Mouse (Mus musculus): ENCODE data around the gene Calhm3. TPM values are rescaled to one million over a fixed set of nuclear protein-coding genes. Genes with fewer than 3 reads are reported as not detected.

Gene Calhm3
- polyA plus RNA-seq, 1 experiment from 2014 or later, result not detected

- no peak for ATAC-seq (ENCODE audit: extremely low read depth, insufficient number of reproducible peaks, low FRiP score, low TSS enrichment)
- peak overlapping the region; percentile 69 for H3K4me2 ChIP-seq
- H3K4me1 ChIP-seq, result peaks cover 7% of the 10 kb centered on the region
- H3K27ac ChIP-seq (replicated peaks), result no peak overlapping the region
- H3K36me3 ChIP-seq, result no peaks in the 10 kb centered on the region
- no peaks in the 10 kb centered on the region for H3K9me3 ChIP-seq
- peaks cover 4% of the 10 kb centered on the region; the same call in 1 of the 2 replicates for H3K27me3 ChIP-seq (replicated peaks)
- WGBS, result 44% methylated on average over 7 of the region's 7 CpGs
- H3K9ac ChIP-seq, result no peak overlapping the region
- H3K4me3 ChIP-seq, result peak overlapping the region; percentile 35; the same call in 1 of the 2 replicates
Observed at GRCm38 (mm10) chr19:47167617-47168214, 10.2 kb upstream of the Calhm3 start.

GRCm38 (mm10) chr19:47166758-47167157 lies 9.2 kb upstream of the Calhm3 start:
- no peak for ATAC-seq (ENCODE audit: extremely low read depth, insufficient number of reproducible peaks, low FRiP score, low TSS enrichment)
- no peak overlapping the region for H3K4me3 ChIP-seq

DNA sequence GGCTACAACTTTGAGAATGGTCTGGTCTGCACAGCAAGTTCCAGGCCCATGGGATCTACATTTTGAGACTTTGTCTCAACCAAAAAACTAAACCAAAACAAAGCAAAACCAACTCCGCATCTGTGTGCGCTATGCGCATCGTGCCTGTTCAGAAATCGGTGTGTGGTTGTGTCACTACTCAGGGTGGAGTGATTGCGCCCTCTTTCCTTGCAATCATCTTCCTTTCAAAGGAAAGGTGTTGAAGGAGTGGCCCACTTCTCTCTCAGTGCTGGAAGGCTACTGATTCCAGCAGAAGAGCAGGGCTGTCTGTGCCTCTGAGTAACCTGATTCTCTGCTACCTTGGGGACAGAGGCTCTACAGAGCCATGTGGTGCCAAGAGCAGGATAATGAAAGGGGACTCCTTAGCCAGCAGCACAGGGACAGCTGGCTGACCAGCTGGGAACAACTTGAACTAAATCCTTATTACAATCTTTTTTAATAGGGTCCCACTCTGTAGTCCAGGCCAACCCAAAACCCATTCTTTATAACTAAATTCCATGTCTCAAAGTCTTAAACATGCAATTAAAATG lies 5.7 kb upstream of the Calhm3 start:
- Histone ChIP-seq H3K27me3 (replicated peaks) (peaks cover 3% of the 10 kb centered on the region; the same call in 1 of the 2 replicates), H3K9ac (no peak overlapping the region), H3K4me3 (no peak overlapping the region), H3K4me2 (no peak overlapping the region), H3K4me1 (0 out of 2 replicates have a peak, but pooled peaks cover under 1% of the 10 kb centered on the region), H3K36me3 (no peaks in the 10 kb centered on the region), H3K9me3 (no peaks in the 10 kb centered on the region), H3K27ac (replicated peaks) (no peak overlapping the region)
- WGBS, result 92% methylated on average over 6 of the region's 6 CpGs
- no peak for ATAC-seq (ENCODE audit: extremely low read depth, insufficient number of reproducible peaks, low FRiP score, low TSS enrichment)

More at GRCm38 (mm10) chr19:47166758-47167157, 9.2 kb upstream of the Calhm3 start:
- H3K27me3 ChIP-seq (replicated peaks), result peaks cover 3% of the 10 kb centered on the region; the same call in 1 of the 2 replicates
- H3K27ac ChIP-seq (replicated peaks), result no peak overlapping the region
- H3K9me3 ChIP-seq, result no peaks in the 10 kb centered on the region
- H3K4me2 ChIP-seq, result no peak overlapping the region
- H3K36me3 ChIP-seq, result no peaks in the 10 kb centered on the region
- 23% methylated on average over 3 of the region's 3 CpGs for WGBS
- no peak overlapping the region for H3K9ac ChIP-seq
- H3K4me1 ChIP-seq, result peaks cover 7% of the 10 kb centered on the region

DNA sequence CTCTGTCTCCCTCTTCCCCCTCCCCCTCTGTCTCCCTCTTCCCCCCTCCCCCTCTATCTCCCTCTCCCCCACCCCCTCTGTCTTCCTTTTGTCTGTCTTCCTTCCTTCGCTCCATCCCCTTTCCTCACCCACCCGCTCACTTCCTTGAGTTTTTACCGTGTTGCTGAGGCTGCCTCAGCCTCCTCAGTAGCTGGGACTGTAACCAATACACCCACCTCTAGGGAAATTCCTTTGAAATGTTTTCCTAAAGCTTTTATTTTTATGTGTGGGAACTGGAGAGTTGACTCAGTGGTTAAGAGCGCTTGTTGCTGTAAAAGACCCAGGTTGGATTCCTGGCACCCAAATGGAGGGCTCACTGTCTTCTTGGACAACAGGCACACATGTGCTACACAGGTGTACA lies 4.1 kb upstream of the Calhm3 start:
- H3K27me3 ChIP-seq (replicated peaks), result peaks cover 3% of the 10 kb centered on the region; the same call in 1 of the 2 replicates
- no peaks in the 10 kb centered on the region for H3K36me3 ChIP-seq
- no peak overlapping the region for H3K27ac ChIP-seq (replicated peaks)
- H3K9ac ChIP-seq, result no peak overlapping the region
- no peaks in the 10 kb centered on the region for H3K9me3 ChIP-seq
- H3K4me2 ChIP-seq, result no peak overlapping the region
- no peak for ATAC-seq (ENCODE audit: extremely low read depth, insufficient number of reproducible peaks, low FRiP score, low TSS enrichment)
- H3K4me3 ChIP-seq, result no peak overlapping the region
- whole genome bisulfite sequencing, result 52% methylated on average over 4 of the region's 4 CpGs
- H3K4me1 ChIP-seq, result no peaks in the 10 kb centered on the region

DNA sequence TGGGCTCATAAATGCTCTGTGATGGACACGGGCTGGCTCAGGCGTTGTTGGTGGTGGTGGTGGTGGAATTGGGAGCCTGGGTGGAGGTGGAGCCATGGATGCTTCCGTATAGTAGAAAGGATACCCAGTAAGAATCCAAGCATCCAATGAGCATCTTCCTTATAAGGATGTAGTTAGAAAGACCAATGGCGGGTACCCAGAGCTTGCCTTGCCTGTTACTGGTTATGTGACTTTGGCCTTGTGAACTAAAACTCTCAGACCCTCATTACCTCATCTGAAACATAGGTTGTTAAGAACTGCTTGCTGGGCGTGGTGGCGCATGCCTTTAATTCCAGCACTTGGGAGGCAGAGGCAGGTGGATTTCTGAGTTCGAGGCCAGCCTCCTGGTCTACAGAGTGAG lies 3.8 kb downstream of the Calhm3 start:
- Histone ChIP-seq H3K27ac (replicated peaks) (no peak overlapping the region), H3K4me2 (no peak overlapping the region), H3K4me1 (peaks cover 12% of the 10 kb centered on the region), H3K4me3 (no peak overlapping the region), H3K27me3 (replicated peaks) (peaks cover 22% of the 10 kb centered on the region), H3K36me3 (no peaks in the 10 kb centered on the region), H3K9ac (no peak overlapping the region), H3K9me3 (no peaks in the 10 kb centered on the region)
- 72% methylated on average over 7 of the region's 7 CpGs for WGBS
- no peak for ATAC-seq (ENCODE audit: extremely low read depth, insufficient number of reproducible peaks, low FRiP score, low TSS enrichment)

- H3K9ac ChIP-seq, result peak overlapping the region; percentile 66; the same call in 1 of the 2 replicates
- 59% methylated on average over 12 of the region's 12 CpGs for WGBS
Observed at GRCm38 (mm10) chr19:47152062-47152369, 5.5 kb downstream of the Calhm3 start.

GRCm38 (mm10) chr19:47151332-47152061 lies 6.1 kb downstream of the Calhm3 start:
- 18% methylated on average over 32 of the region's 32 CpGs for WGBS
- Histone ChIP-seq H3K4me3 (peak overlapping the region; percentile 45), H3K4me2 (peak overlapping the region; percentile 69)

More at GRCm38 (mm10) chr19:47152062-47152369, 5.5 kb downstream of the Calhm3 start:
- no peaks in the 10 kb centered on the region for H3K9me3 ChIP-seq
- peaks cover 22% of the 10 kb centered on the region for H3K27me3 ChIP-seq (replicated peaks)
- peaks cover 12% of the 10 kb centered on the region for H3K4me1 ChIP-seq
- H3K36me3 ChIP-seq, result no peaks in the 10 kb centered on the region
- H3K27ac ChIP-seq (replicated peaks), result no peak overlapping the region
- peak overlapping the region; percentile 69 for H3K4me2 ChIP-seq
- no peak for ATAC-seq (ENCODE audit: extremely low read depth, insufficient number of reproducible peaks, low FRiP score, low TSS enrichment)
- peak overlapping the region; percentile 45 for H3K4me3 ChIP-seq

GRCm38 (mm10) chr19:47149854-47150253 lies 7.7 kb downstream of the Calhm3 start:
- Histone ChIP-seq H3K36me3 (no peaks in the 10 kb centered on the region), H3K4me3 (no peak overlapping the region), H3K27ac (replicated peaks) (0 out of 2 replicates have a peak overlapping the region, but pooled peaks have one; percentile 39), H3K9me3 (no peaks in the 10 kb centered on the region), H3K4me2 (no peak overlapping the region), H3K4me1 (peaks cover 21% of the 10 kb centered on the region), H3K9ac (no peak overlapping the region), H3K27me3 (replicated peaks) (peaks cover 23% of the 10 kb centered on the region)
- WGBS, result 38% methylated on average over 4 of the region's 4 CpGs
- ATAC-seq (ENCODE audit: extremely low read depth, insufficient number of reproducible peaks, low FRiP score, low TSS enrichment), result no peak

More at GRCm38 (mm10) chr19:47151332-47152061, 6.1 kb downstream of the Calhm3 start:
- Histone ChIP-seq H3K4me1 (peaks cover 12% of the 10 kb centered on the region), H3K27me3 (replicated peaks) (peaks cover 22% of the 10 kb centered on the region), H3K9me3 (no peaks in the 10 kb centered on the region), H3K9ac (peak overlapping the region; percentile 66; the same call in 1 of the 2 replicates), H3K36me3 (no peaks in the 10 kb centered on the region), H3K27ac (replicated peaks) (no peak overlapping the region)
- no peak for ATAC-seq (ENCODE audit: extremely low read depth, insufficient number of reproducible peaks, low FRiP score, low TSS enrichment)

DNA sequence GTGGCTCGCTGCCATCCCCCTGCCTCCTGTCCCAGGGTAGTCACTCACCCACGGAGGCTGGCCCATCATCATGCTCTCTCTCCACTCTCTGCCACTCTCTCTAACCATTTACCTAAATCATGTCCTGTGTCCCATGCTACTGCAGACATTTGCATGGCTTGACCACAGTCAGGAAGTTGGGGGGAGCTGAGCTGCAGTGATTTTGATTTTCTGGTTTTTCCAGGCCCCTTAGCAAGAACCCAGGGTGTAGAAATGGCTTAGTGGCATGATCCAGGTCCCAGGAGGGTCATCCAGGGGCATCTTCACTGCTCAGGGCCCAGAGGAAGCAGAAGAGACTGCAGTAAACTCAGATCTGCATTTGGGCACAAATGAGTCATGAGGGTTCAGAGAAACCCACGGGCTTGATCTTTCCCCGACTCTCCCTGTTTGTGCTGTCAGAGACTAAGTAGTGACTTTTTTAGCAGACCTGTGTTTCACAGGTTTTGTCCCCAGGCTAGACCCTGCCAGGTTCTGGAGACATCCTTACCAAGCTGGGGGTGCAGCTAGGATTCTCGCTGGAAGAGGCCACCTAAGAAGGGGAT lies 9.2 kb downstream of the Calhm3 start:
- Histone ChIP-seq H3K27ac (replicated peaks) (no peak overlapping the region), H3K36me3 (no peaks in the 10 kb centered on the region), H3K9me3 (no peaks in the 10 kb centered on the region), H3K4me1 (peaks cover 21% of the 10 kb centered on the region), H3K4me3 (no peak overlapping the region), H3K27me3 (replicated peaks) (peaks cover 23% of the 10 kb centered on the region), H3K9ac (no peak overlapping the region), H3K4me2 (no peak overlapping the region)
- no peak for ATAC-seq (ENCODE audit: extremely low read depth, insufficient number of reproducible peaks, low FRiP score, low TSS enrichment)
- WGBS, result 69% methylated on average over 5 of the region's 5 CpGs

DNA sequence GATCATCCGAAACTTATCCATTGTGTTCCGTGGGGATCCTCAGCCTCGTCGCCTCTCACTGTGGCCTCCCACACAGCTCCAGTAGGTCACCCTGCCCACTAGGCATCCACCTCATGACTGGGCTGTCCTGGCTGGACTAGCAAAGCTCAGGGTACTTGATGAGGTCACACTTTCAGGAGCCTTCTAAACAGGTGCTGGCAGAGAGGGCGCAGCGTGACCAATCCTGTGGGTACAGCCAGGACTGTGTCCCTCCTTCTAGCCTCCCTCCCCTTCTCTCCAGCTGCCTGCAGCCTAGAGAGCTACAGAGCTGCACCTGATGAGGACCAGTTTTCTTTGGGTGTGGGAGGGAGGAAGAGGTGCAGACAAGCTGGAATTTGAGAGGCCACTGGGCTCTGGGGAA lies 13.4 kb downstream of the Calhm3 start, which contains the start of gene Calhm1:
Gene Calhm1, minus strand, starts transcription at position 101 of the 400 bp plus-strand sequence.
- peaks cover 11% of the 10 kb centered on the region for H3K27me3 ChIP-seq (replicated peaks)
- H3K4me3 ChIP-seq, result no peak within 1 kb of the TSS
- H3K4me1 ChIP-seq, result peaks cover 12% of the 10 kb centered on the region; the same call in 1 of the 2 replicates
- ATAC-seq (ENCODE audit: extremely low read depth, insufficient number of reproducible peaks, low FRiP score, low TSS enrichment), result no peak
- no peaks in the 10 kb centered on the region for H3K36me3 ChIP-seq
- WGBS, result 79% methylated on average over 6 of the region's 6 CpGs
- no peak within 1 kb of the TSS for H3K27ac ChIP-seq (replicated peaks)
- no peak within 1 kb of the TSS for H3K4me2 ChIP-seq
- H3K9ac ChIP-seq, result no peak within 1 kb of the TSS
- H3K9me3 ChIP-seq, result no peaks in the 10 kb centered on the region

GRCm38 (mm10) chr19:47142438-47142837 lies 15.1 kb downstream of the Calhm3 start:
- Histone ChIP-seq H3K4me1 (peaks cover 27% of the 10 kb centered on the region), H3K4me3 (no peak overlapping the region), H3K9ac (no peak overlapping the region), H3K9me3 (no peaks in the 10 kb centered on the region), H3K27ac (replicated peaks) (no peak overlapping the region), H3K36me3 (no peaks in the 10 kb centered on the region), H3K27me3 (replicated peaks) (peaks cover 18% of the 10 kb centered on the region), H3K4me2 (no peak overlapping the region)
- 58% methylated on average over 6 of the region's 6 CpGs for WGBS
- no peak for ATAC-seq (ENCODE audit: extremely low read depth, insufficient number of reproducible peaks, low FRiP score, low TSS enrichment)
